Mouse (Mus musculus): ENCODE data around the gene Cacna2d2.

DNA sequence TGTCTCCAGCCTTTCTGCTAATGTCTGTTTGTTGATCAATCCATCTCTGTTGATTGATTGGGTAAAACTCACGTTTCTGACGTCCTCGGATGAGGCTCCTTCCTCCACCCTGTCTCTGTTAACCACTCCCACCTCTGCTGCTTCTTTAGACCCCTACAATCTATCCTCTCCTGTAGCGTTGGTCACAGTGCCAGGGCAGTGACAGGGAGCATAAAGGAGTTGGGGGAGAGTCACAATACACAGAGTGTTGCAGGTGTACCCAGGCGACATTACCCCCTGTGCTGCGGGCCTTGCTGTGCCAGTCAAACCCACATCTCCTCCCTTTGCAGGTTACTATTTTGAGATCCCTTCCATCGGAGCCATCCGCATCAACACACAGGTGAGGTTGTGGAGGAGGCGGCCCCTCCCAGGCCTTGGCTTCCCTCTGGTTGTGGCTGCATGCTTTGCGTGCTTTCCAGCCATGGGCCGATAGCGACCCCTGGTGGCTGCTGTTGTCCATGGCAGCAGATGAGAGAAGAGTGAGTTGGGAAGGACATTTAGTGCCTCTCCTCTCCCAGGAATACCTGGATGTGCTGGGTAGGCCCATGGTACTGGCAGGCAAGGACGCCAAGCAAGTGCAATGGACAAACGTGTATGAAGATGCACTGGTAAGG, 115.0 kb downstream of the Cacna2d2 start:
- no peak for TF ChIP-seq POLR2A (IDR thresholded peaks at IDR 0.05; ENCODE audit: control insufficient read depth, low read depth, low read length)
- peak; percentile 97 for TF ChIP-seq CTCF (IDR thresholded peaks at IDR 0.05; ENCODE audit: control insufficient read depth, insufficient read depth, insufficient replicate concordance, low read depth, low read length)
